Comparison of ENCODE assay signal across 8 mouse cellular contexts in genomic region chr11:53254926-53255325, GRCm38 (mm10). TPM values are rescaled to one million over a fixed set of nuclear protein-coding genes. Genes with fewer than 3 reads are reported as not detected.
A peak's percentile ranks its signal among the peaks of the same experiment; 100 is the strongest.
DNase-seq lines count a peak whose midpoint lies in the region; TF ChIP-seq lines count a peak whose summit lies in the region.
"Had no signal": no experiment of that assay in that cellular context is flagged by ENCODE, and none has a peak within 500 bp of the region (broad histone marks: within the 10 kb centered on the region; RNA-seq: fewer than 3 reads in every experiment).

No protein-coding gene starts in this region.

- peaks cover 51% of the 10 kb centered on the region for H3K4me1 ChIP-seq in E14TG2a.4 (replicated peaks; ENCODE audit: low read depth, low read length)
- H3K4me1 ChIP-seq in spleen, adult 2 months (ENCODE audit: control insufficient read depth, insufficient read depth, insufficient read length), result no peaks in the 10 kb centered on the region
- H3K4me1 ChIP-seq: lung, embryonic 15.5 days had no signal

- H3K27ac ChIP-seq in spleen, adult 2 months (ENCODE audit: insufficient read depth, low read length), result no peak overlapping the region
- H3K27ac ChIP-seq: lung, embryonic 15.5 days had no signal

- peaks cover 25% of the 10 kb centered on the region for H3K36me3 ChIP-seq in E14TG2a.4 (ENCODE audit: insufficient read depth, low read length)
- 0 out of 2 replicates have a peak, but pooled peaks cover under 1% of the 10 kb centered on the region for H3K36me3 ChIP-seq in spleen, adult 2 months (ENCODE audit: control insufficient read depth, insufficient read depth, low read length)

- peak; percentile 86 to 88 for DNase-seq in B cell, adult 2 months
- DNase-seq in c-Kit-positive CD71-positive TER-119-negative erythroid progenitor cells, embryonic 14.5 days (ENCODE audit: low read depth), result peak; percentile 29
- peak; percentile 65 to 90 for DNase-seq in frontal cortex, postnatal 14 days (ENCODE audit: low spot score in 2 of 2)
- peak; percentile 49 to 88 for DNase-seq in layer of hippocampus, adult 8-10 months (ENCODE audit: low spot score in 2 of 2)
- peak; percentile 37 for DNase-seq in lung, postnatal 25 days (ENCODE audit: low spot score)
- DNase-seq in spleen, adult 2 months (ENCODE audit: low read depth in 1 of 2, low spot score in 2 of 2), result peak; percentile 19 to 59

- peak; percentile 83 for TF ChIP-seq CTCF in E14TG2a.4 (conservative IDR thresholded peaks at IDR 0.05; ENCODE audit: low read length)
- TF ChIP-seq CTCF in spleen, adult 2 months (IDR thresholded peaks at IDR 0.05; ENCODE audit: extremely low read depth, insufficient read depth, insufficient read length, insufficient replicate concordance), result peak; percentile 78; the same call in 1 of the 2 replicates

- no peak overlapping the region for H3K4me3 ChIP-seq in E14TG2a.4 (replicated peaks; ENCODE audit: low read length)
- H3K4me3 ChIP-seq in spleen, adult 2 months (ENCODE audit: extremely low read depth, insufficient read depth, insufficient read length), result no peak overlapping the region
- H3K4me3 ChIP-seq: lung, embryonic 15.5 days had no signal

- no peak for TF ChIP-seq POLR2A in spleen, adult 2 months (IDR thresholded peaks at IDR 0.05; ENCODE audit: low read depth, low read length)

- 30% methylated on average over 7 of the region's 7 CpGs for WGBS in spleen, adult 2 months

- no peaks in the 10 kb centered on the region for H3K9me3 ChIP-seq in E14TG2a.4 (ENCODE audit: low read length)
- H3K9me3 ChIP-seq: lung, embryonic 15.5 days had no signal

- H3K27me3 ChIP-seq in E14TG2a.4 (ENCODE audit: insufficient read depth, low read length), result no peaks in the 10 kb centered on the region
- no peaks in the 10 kb centered on the region for H3K27me3 ChIP-seq in spleen, adult 2 months (ENCODE audit: control insufficient read depth, insufficient read depth, low read length)
- H3K27me3 ChIP-seq: lung, embryonic 15.5 days had no signal

RNA-seq across cellular contexts. Expression of gene Hspa4, which starts 45.3 kb away (rescaled TPM):
- 100 to 1,000 TPM; 148 to 190 (median 168) TPM for total RNA-seq in layer of hippocampus, adult 8-10 months (2022)
- polyA plus RNA-seq in spleen, adult 2 months (2012; rRNA removed), result 12.7 and 18.7 TPM in 2 replicates

Comparison
In these comparisons a context has a peak if more than half of its experiments do, and no peak if none do; other contexts are left out.
1. DNase-seq: peak in every context shown above with its lines; median percentile 87 in B cell, adult 2 months; 78 in frontal cortex, postnatal 14 days; 68 in layer of hippocampus, adult 8-10 months; 39 in spleen, adult 2 months; 37 in lung, postnatal 25 days; 29 in c-Kit-positive CD71-positive TER-119-negative erythroid progenitor cells, embryonic 14.5 days.